Mouse (Mus musculus) kidney, adult 2 months (tissue): ENCODE data around the gene Zdhhc9. TPM values are rescaled to one million over a fixed set of nuclear protein-coding genes. Genes with fewer than 3 reads are reported as not detected.
A peak's percentile ranks its signal among the peaks of the same experiment; 100 is the strongest.

ENCODE experiments used
- DNase-seq: peaks from one replicate; pipeline ENCODE4 v3.0.0; 2021
- H3K27ac ChIP-seq: fragments of 200-500 bp; 2 replicates; pipeline ENCODE4 v1.5.1; 2012; ENCODE audit warnings: low read depth, low read length, control low read depth, inconsistent platforms; ENCODE audit not compliant: insufficient read depth
- H3K27me3 ChIP-seq: fragments of 200-500 bp; replicated peaks from 2 replicates; pipeline ENCODE4 v1.6.1; 2012; ENCODE audit warnings: mild to moderate bottlenecking, moderate library complexity, low read length, inconsistent platforms; ENCODE audit not compliant: control insufficient read depth, insufficient read depth
- H3K36me3 ChIP-seq: fragments of 200-500 bp; 2 replicates; pipeline ENCODE4 v1.6.1; 2012; ENCODE audit warnings: mild to moderate bottlenecking, moderate library complexity, low read length, inconsistent platforms; ENCODE audit not compliant: control insufficient read depth, insufficient read depth
- H3K4me1 ChIP-seq: fragments of 200-500 bp; 2 replicates; pipeline ENCODE4 v1.6.1; 2011; ENCODE audit warnings: low read length; ENCODE audit not compliant: control insufficient read depth, insufficient read depth
- H3K4me3 ChIP-seq: fragments of 200-500 bp; 2 replicates; pipeline ENCODE4 v1.5.1; 2011; ENCODE audit warnings: mild to moderate bottlenecking, low read depth, low read length, control low read depth; ENCODE audit not compliant: insufficient read depth
- CTCF ChIP-seq: fragments of 200-500 bp; conservative IDR thresholded peaks from 2 replicates; pipeline ENCODE4 v1.5.1; 2011; ENCODE audit warnings: low read depth, mild to moderate bottlenecking, control low read depth, low read length, moderate library complexity, mixed read lengths; ENCODE audit not compliant: insufficient read depth, insufficient read length
- POLR2A ChIP-seq: fragments of 200-500 bp; IDR thresholded peaks from one replicate; pipeline ENCODE4 v1.6.1; 2011; ENCODE audit warnings: low read depth, low read length, control low read depth
- WGBS: fragments of 180-500 bp; shearing (Covaris S2); methylation state at CpG from one replicate; pipeline ENCODE4 v1.1.7; 2018; 5-methylcytosine and 5-hydroxymethylcytosine counted together
- polyA plus RNA-seq: library from polyadenylated mRNA; depleted of rRNA; stranded (reverse); fragments of >200 nt; gene quantifications from 2 replicates; pipeline ENCODE4 v1.2.3, GENCODE M21; 2012

The Zdhhc9 gene
- polyA plus RNA-seq, 1 experiment = 75.7 TPM

DNA sequence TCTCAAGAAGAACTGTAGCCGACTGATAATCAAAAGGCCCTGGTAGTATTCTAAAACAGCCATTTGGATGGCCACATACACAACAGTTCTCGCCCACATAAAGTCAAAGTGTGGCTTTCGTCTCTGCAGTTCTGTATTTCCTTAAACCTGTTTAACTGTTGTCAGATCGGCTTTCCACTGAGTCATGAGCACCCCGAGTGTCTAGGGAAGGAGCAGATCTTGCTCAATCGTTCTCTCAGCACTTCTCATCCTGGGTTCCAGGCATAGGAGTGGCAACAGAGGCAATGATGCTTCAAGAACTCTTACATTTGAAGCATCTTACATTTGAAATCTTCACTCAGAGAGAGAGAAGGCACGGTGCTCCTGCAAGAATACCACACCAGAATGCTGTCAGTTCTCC lies 6.7 kb downstream of the Zdhhc9 start:
- DNase-seq = no peak
- Histone ChIP-seq H3K36me3 (no peaks in the 10 kb centered on the region; the same call in 1 of the 2 replicates), H3K27ac (no peak overlapping the region), H3K4me1 (peaks cover 3% of the 10 kb centered on the region; the same call in 1 of the 2 replicates), H3K27me3 (no peaks in the 10 kb centered on the region), H3K4me3 (no peak overlapping the region)
- TF ChIP-seq CTCF = no peak
- no peak for TF ChIP-seq POLR2A
- WGBS = 76% methylated on average over 7 of the region's 7 CpGs

DNA sequence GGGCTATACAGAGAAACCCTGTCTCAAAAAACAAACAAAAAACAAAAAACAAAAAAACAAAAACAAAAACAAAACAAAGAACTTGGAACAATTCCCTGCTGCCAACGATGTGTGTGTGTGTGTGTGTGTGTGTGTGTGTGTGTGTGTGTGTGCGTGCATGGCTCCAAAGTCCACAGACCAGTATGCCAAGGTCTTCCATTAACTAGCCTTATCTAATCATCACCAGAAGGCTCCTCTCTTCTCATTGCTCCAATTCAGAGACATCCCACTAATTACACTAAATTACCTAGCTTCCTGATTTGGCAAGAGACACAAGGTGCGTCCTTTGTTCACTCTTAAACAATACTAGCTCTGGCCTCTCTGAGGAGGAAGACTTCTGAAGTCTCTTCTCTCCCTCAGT lies 8.0 kb downstream of the Zdhhc9 start:
- Histone ChIP-seq H3K4me1 (peaks cover 3% of the 10 kb centered on the region; the same call in 1 of the 2 replicates), H3K4me3 (no peak overlapping the region), H3K27me3 (no peaks in the 10 kb centered on the region), H3K27ac (peak overlapping the region; percentile 45; the same call in 1 of the 2 replicates), H3K36me3 (no peaks in the 10 kb centered on the region; the same call in 1 of the 2 replicates)
- 63% methylated on average over 3 of the region's 3 CpGs for WGBS
- TF ChIP-seq CTCF (no peak), POLR2A (no peak)
- peak; percentile 47 for DNase-seq

- TF ChIP-seq CTCF = no peak
- H3K4me3 ChIP-seq = no peak overlapping the region
- 89% methylated on average over 2 of the region's 2 CpGs for WGBS
- H3K27ac ChIP-seq = no peak overlapping the region
- no peak for DNase-seq
- no peaks in the 10 kb centered on the region; the same call in 1 of the 2 replicates for H3K36me3 ChIP-seq
- H3K27me3 ChIP-seq = no peaks in the 10 kb centered on the region
- H3K4me1 ChIP-seq = no peaks in the 10 kb centered on the region; the same call in 1 of the 2 replicates
These were observed 9.7 kb downstream of the Zdhhc9 start for GRCm38 (mm10) chrX:48199026-48199425.

DNA sequence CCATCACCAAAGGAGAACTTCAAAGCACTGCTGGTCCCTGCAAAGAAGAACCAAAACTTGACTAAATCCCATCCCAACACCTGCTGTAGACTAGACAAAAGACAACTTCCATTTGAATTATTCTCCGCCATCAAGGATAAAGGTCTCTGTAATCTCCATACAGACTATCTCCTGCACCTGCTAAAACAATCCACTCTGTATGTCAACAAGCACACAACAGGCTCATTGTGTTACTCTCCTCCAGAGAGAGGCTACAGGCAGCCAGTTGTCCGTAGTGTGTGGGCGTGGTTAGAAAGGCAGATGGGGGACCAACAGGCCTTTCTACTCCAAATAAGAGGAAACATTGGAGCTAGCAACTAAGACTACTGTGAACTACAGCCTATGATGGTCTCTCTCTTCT lies 10.8 kb downstream of the Zdhhc9 start:
- Histone ChIP-seq H3K4me1 (no peaks in the 10 kb centered on the region; the same call in 1 of the 2 replicates), H3K36me3 (no peaks in the 10 kb centered on the region; the same call in 1 of the 2 replicates), H3K4me3 (no peak overlapping the region), H3K27me3 (no peaks in the 10 kb centered on the region), H3K27ac (no peak overlapping the region)
- no peak for DNase-seq
- TF ChIP-seq POLR2A = no peak
- TF ChIP-seq CTCF = no peak
- WGBS = 97% methylated on average over 3 of the region's 3 CpGs

DNA sequence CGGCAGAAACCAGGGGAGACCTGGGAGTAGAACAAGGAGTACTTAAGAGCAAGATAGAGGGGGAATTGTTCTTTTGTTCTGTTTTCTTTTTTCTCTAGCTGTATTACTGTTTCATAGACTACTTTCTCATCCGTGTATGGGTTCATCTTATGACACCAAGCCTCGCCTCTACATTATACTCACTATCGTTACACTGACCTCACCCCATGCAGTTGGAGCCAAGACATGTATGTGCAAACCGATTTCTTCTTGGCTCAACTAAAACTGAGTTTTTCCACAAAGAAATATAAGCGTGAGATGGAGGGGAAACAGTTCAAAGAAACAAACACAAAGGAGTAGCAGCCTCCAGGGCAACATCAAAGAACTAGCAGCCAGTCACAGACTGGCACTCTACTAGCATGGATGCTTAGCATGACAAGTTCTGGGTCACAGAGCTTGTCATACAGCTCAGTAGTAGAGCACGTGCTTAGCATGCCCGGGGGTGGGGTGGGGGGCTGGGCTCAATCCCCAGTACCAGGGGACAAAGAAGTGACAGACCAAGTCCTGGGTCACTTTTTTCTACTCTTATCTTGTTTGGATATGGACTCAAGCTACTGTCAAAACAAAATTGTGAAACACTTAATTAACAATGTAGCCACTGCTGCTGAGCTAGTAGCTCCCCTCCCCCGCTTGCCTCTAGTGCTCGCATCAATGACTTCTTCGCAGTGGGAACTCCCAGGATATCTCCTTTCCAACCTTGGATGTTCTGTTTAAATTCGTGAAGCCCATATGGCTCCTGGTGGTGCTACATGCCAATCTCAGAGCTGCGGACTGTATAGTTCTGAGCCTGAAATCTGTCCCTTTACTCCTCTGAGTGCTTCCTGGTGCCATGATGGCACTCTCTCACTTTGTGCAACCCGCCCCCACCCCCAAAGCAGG lies 15.2 kb downstream of the Zdhhc9 start:
- H3K36me3 ChIP-seq = no peaks in the 10 kb centered on the region
- no peak for TF ChIP-seq CTCF
- no peak for TF ChIP-seq POLR2A

DNA sequence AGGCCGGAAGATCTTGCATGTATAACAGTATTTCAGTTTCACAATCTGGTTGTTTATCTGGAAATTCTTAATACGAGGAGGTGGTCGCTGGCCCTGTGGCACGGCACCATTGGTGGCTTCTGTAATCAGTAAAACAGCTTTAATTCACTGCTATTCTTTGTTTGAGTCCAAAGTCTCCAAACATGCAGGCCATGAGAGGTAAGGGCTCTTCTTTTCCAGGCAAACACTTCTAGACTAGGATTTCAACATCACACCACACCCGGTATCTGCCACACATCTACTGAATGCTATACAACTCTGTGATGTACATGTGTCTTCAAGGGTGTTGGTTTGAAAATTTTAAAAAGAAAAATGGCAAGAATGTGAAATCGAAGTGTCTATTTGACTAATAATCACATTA lies 17.4 kb downstream of the Zdhhc9 start:
- H3K4me1 ChIP-seq = no peaks in the 10 kb centered on the region
- TF ChIP-seq POLR2A (no peak), CTCF (no peak)
- no peaks in the 10 kb centered on the region for H3K36me3 ChIP-seq
- WGBS = 96% methylated on average over 6 of the region's 6 CpGs
- DNase-seq = no peak
- H3K27ac ChIP-seq = no peak overlapping the region
- H3K27me3 ChIP-seq = no peaks in the 10 kb centered on the region
- H3K4me3 ChIP-seq = no peak overlapping the region

More for the DNA sequence above, 15.2 kb downstream of the Zdhhc9 start:
- no peaks in the 10 kb centered on the region for H3K27me3 ChIP-seq
- DNase-seq = no peak
- no peak overlapping the region for H3K4me3 ChIP-seq
- H3K27ac ChIP-seq = no peak overlapping the region
- no peaks in the 10 kb centered on the region for H3K4me1 ChIP-seq
- WGBS = 63% methylated on average over 14 of the region's 14 CpGs

DNA sequence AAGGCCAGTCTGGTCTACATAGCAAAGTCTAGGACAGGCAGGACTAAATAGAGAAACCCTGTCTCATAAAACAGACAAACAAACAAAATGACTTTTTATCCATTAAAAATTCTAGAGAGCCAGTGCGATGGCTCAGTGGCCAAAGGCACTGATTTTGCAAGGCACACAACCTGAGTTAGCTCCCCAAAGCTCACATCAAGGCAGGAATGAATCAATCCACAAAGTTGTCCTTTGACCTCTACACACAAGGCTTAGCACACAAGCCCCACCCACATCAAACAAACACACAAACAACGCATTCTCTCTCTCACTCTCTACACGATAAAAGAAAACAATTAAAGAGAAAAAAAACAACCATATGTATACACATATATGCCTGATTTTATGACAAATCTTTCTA lies 24.0 kb downstream of the Zdhhc9 start:
- Histone ChIP-seq H3K27me3 (no peaks in the 10 kb centered on the region), H3K4me1 (no peaks in the 10 kb centered on the region), H3K36me3 (no peaks in the 10 kb centered on the region), H3K27ac (no peak overlapping the region), H3K4me3 (no peak overlapping the region)
- TF ChIP-seq POLR2A = no peak
- TF ChIP-seq CTCF = no peak
- WGBS = 58% methylated on average over 3 of the region's 3 CpGs
- DNase-seq = no peak
